Mouse (Mus musculus) brain, embryonic 18.5 days (tissue): ENCODE measurements around the gene Olfr1029.
"Not testable (repeated sequence)": the region's sequence is repeated elsewhere in the genome, so short reads cannot be mapped to it uniquely, and the experiment has no call there.

Source experiments
- DNase-seq: peaks from one replicate; pipeline ENCODE4 v3.0.0-alpha.2; 2012; ENCODE audit warnings: low read depth, low spot score

The Olfr1029 gene

DNA sequence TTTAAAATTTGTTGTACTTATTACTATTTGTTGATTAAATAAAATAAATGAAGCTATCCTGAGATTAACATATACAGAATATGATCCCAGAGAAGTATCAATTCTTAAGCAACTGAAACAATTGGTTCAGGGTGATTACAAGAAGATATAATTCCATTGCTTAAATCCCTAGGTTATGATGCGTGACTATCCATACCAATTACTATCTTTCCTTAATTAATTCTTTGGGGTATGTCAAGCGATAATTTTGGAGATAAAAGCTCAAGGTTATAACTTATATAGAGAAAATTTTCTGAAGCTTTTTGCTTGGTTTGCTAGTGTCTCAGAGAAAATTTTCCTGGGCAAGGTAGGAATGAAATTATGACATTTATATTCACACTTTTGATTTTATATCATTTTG is at the start of gene Olfr1029:
Gene Olfr1029, plus strand, starts transcription at position 301 of the 400 bp plus-strand sequence.
- no peak for DNase-seq

DNA sequence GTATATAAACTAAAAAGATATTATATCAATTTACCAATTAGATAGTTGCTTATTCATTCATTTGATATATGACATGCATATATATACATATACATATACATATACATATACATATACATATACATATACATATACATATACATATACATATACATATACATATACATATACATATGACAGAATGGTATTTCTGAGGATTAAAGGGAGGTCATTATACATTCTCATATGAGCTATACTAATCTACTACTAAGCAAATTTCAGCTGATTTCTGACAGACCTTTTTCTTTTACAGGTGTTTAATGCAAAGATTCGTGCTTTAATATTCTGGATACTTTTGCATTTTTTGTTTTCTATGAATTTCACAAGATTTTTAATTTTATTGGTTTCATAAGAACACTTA is 23.6 kb upstream of the Olfr1029 start, which contains the start of gene Olfr1028:
Gene Olfr1028, plus strand, starts transcription at position 301 of the 400 bp plus-strand sequence.
- no peak for DNase-seq

DNA sequence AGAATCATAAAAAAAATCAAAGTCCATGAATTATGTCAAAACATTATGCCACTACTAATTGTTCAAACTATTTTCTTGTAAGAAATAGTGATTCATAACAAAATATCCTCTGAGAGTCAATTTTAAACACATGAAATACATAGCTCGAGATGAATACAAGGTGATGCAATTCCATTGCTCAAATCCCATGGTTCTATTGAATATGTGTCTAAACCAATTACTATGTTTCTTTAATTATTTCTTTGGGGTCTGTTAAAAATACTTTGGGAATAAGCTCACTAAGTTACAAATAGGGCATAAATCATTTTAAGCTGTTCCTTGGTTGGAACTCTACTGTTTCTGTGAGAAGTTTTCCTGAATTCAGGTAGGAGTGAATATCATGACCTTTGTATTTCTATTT is 5.3 kb downstream of the Olfr1029 start, which contains the start of gene Olfr1030:
Gene Olfr1030, plus strand, starts transcription at position 301 of the 400 bp plus-strand sequence.
- DNase-seq, result no peak

DNA sequence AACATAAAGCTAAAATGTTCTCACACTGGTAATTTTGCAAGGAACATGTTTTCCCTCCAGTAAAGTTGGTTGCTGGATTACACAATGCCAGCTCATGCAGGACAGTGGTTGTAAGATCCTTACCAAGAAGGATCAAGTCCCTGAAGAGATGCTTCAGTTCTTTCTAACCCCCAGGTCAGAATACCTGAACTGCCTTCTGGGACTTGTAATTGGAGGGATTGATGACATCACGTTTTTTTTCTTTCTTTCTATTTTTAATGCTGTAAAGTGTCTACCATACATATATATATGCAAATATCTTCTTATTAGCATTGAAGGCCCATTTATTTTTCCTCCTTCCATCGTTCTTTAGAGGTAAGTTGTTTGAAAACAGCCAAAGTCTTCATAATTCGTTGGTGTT is 16.3 kb downstream of the Olfr1029 start, which contains the start of gene Olfr1031:
Gene Olfr1031, plus strand, starts transcription at position 301 of the 400 bp plus-strand sequence.
- DNase-seq, result no peak

DNA sequence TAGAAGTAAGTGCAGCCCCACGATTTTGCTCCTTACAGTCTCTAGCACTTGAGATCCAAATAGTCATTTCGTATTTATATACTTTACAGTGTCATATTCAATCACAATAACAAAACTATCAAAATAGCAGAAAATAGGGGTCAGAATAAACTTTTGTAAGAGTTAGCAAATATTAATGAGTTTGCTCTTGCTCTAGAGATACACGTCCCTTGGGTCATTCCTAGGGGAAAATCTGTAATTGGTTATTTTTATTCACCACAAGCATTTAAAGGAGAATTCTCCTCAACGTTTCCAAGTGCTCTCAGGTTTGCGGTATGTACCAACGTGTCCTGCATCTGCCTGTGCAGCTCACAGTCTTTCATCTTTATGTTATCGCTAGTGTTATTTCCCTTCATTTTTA is 31.5 kb downstream of the Olfr1029 start, which contains the start of gene Olfr1032:
Gene Olfr1032, plus strand, starts transcription at position 301 of the 400 bp plus-strand sequence.
- no peak for DNase-seq

DNA sequence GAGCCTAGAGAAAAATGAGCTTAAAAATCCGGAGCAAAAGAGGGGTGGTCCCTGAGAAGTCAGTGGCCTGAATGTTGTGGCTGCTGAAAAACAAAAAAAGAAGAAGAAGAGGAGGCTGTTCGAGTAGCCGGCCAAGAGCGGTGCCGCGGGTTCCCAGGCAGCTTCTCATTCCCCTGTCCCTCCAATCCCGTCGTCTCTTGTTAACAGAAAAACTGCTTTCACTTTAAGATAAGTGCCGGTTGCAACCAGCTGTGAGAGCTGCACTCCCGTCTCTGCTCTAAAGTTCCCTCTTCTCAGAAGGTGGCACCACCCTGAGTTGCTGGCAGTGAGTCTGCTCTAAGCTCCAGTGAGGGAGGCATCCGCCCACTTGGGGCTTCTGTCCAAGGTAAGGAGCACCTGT is 46.7 kb downstream of the Olfr1029 start, which contains the start of gene Olfr1033:
Gene Olfr1033, plus strand, starts transcription at position 228 of the 400 bp plus-strand sequence.
- DNase-seq, result not testable (repeated sequence)

DNA sequence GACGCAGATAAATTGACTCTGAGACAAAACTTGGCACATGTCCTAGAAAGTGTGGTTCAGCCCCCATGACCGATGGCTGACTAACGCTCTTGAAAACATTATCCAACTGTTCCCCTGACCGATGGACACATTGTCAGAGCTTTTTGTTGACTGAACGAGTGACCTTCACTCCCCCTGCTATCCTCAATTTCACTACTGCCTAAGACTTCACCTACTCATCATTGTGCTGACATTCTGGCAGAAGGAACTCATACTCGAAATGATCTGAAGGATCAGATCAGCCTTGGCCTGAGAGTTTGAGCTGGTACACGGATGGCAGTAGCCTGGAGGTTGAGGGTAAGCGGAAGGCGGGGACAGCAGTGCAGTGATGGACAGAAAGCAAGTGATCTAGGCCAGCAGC is 47.8 kb downstream of the Olfr1029 start:
- DNase-seq, result not testable (repeated sequence)
